Mouse (Mus musculus) spleen, adult 12 weeks (tissue): ENCODE measurements around the gene Prim1.
"Not testable (repeated sequence)": the region's sequence is repeated elsewhere in the genome, so short reads cannot be mapped to it uniquely, and the experiment has no call there.

Experiments used
- DNase-seq: peaks from one replicate; pipeline ENCODE4 v3.0.0; 2022; ENCODE audit warnings: low spot score

Prim1 gene

GRCm38 (mm10) chr10:128039167-128039566 lies 24.2 kb downstream of the Prim1 start:
- DNase-seq = no peak

GRCm38 (mm10) chr10:128039858-128040257 lies 24.9 kb downstream of the Prim1 start:
- DNase-seq = no peak

GRCm38 (mm10) chr10:128040293-128040692 lies 25.3 kb downstream of the Prim1 start:
- no peak for DNase-seq

- DNase-seq = no peak
Measured at GRCm38 (mm10) chr10:128041636-128042035, 26.7 kb downstream of the Prim1 start.

- no peak for DNase-seq
Measured at GRCm38 (mm10) chr10:128042466-128042865, 27.5 kb downstream of the Prim1 start.

- DNase-seq = no peak
Measured at GRCm38 (mm10) chr10:128043041-128043835, 28.3 kb downstream of the Prim1 start.

- no peak for DNase-seq
Measured at GRCm38 (mm10) chr10:128048157-128048556, 33.2 kb downstream of the Prim1 start.

GRCm38 (mm10) chr10:128049741-128050140 lies 34.8 kb downstream of the Prim1 start:
- no peak for DNase-seq

GRCm38 (mm10) chr10:128050355-128050754 lies 35.4 kb downstream of the Prim1 start:
- DNase-seq = no peak

GRCm38 (mm10) chr10:128051589-128051988 lies 36.6 kb downstream of the Prim1 start:
- DNase-seq = no peak

- not testable (repeated sequence) for DNase-seq
Measured at GRCm38 (mm10) chr10:128052136-128052535, 37.2 kb downstream of the Prim1 start.

- DNase-seq = no peak
Measured at GRCm38 (mm10) chr10:128053001-128053400, 38.0 kb downstream of the Prim1 start.

- DNase-seq = no peak
Measured at GRCm38 (mm10) chr10:128058184-128058583, 43.2 kb downstream of the Prim1 start.

GRCm38 (mm10) chr10:128058601-128059151 lies 43.7 kb downstream of the Prim1 start, which contains the start of gene Ptges3:
Gene Ptges3, plus strand, starts transcription at chr10:128058954.
- peak; percentile 93 for DNase-seq

GRCm38 (mm10) chr10:128059207-128059981 lies 44.4 kb downstream of the Prim1 start:
- DNase-seq = peak; percentile 56

GRCm38 (mm10) chr10:128061109-128061508 lies 46.1 kb downstream of the Prim1 start:
- DNase-seq = no peak

- DNase-seq = no peak
Measured at GRCm38 (mm10) chr10:128062221-128062989, 47.4 kb downstream of the Prim1 start.

GRCm38 (mm10) chr10:128066072-128066471 lies 51.1 kb downstream of the Prim1 start:
- no peak for DNase-seq

GRCm38 (mm10) chr10:128069201-128069600 lies 54.2 kb downstream of the Prim1 start:
- DNase-seq = no peak

- not testable (repeated sequence) for DNase-seq
Measured at GRCm38 (mm10) chr10:128070432-128070831, 55.5 kb downstream of the Prim1 start.

- DNase-seq = not testable (repeated sequence)
Measured at GRCm38 (mm10) chr10:128078269-128078668, 63.3 kb downstream of the Prim1 start.
